Mouse (Mus musculus) MEL (cell line): ENCODE data around the gene Rfx1. TPM values are rescaled to one million over a fixed set of nuclear protein-coding genes. Genes with fewer than 3 reads are reported as not detected.

ENCODE experiments used
- DNase-seq: peaks from one replicate; pipeline ENCODE4 v3.0.0; 2011; ENCODE audit warnings: low read depth, low spot score
- H3K27ac ChIP-seq: 2 replicates; pipeline ENCODE4 v1.5.1; 2012; ENCODE audit warnings: low read depth, mild to moderate bottlenecking, control low read depth, low read length, moderate library complexity; ENCODE audit not compliant: control insufficient read depth
- H3K27me3 ChIP-seq, 2 experiments: fragments of 150-350 bp in 1 of 2; sonication (generic) in 1 of 2; 2 replicates each; pipeline ENCODE4 v1.6.1; 2012; ENCODE audit warnings: low read length in 2 of 2, mild to moderate bottlenecking in 2 of 2, improper control_type of control experiment in 1 of 2, moderate library complexity in 1 of 2; ENCODE audit not compliant: insufficient read depth in 2 of 2, control insufficient read depth in 1 of 2
- H3K36me3 ChIP-seq, 2 experiments: 2 replicates each; pipeline ENCODE4 v1.6.1; 2012 to 2014; ENCODE audit warnings: low read length in 2 of 2, improper control_type of control experiment in 1 of 2, inconsistent platforms in 1 of 2, mild to moderate bottlenecking in 1 of 2; ENCODE audit not compliant: insufficient read depth in 2 of 2, control insufficient read depth in 1 of 2
- H3K4me1 ChIP-seq, 2 experiments: fragments of 150-350 bp in 1 of 2; sonication (generic) in 1 of 2; 2 replicates each; pipeline ENCODE4 v1.6.1; 2012; ENCODE audit warnings: low read length in 2 of 2, improper control_type of control experiment in 1 of 2, mild to moderate bottlenecking in 1 of 2; ENCODE audit not compliant: insufficient read depth in 2 of 2, control insufficient read depth in 1 of 2
- H3K4me3 ChIP-seq, 2 experiments: fragments of 150-350 bp in 1 of 2; sonication (generic) in 1 of 2; 2 replicates each; pipeline ENCODE4 v1.5.1; 2012; ENCODE audit warnings: low read depth in 2 of 2, low read length in 2 of 2, mild to moderate bottlenecking in 2 of 2, moderate library complexity in 2 of 2, control low read depth in 1 of 2, improper control_type of control experiment in 1 of 2; ENCODE audit not compliant: control insufficient read depth in 1 of 2, insufficient read depth in 1 of 2
- H3K79me2 ChIP-seq: 2 replicates; pipeline ENCODE4 v1.6.1; 2012; ENCODE audit warnings: mild to moderate bottlenecking, low read length, moderate library complexity; ENCODE audit not compliant: control insufficient read depth, poor library complexity, insufficient read depth
- H3K9ac ChIP-seq: 2 replicates; pipeline ENCODE4 v1.6.1; 2012; ENCODE audit warnings: low read depth, mild to moderate bottlenecking, control low read depth, low read length, moderate library complexity; ENCODE audit not compliant: control insufficient read depth, poor library complexity, severe bottlenecking
- H3K9me3 ChIP-seq: fragments of 150-350 bp; sonication (generic); replicated peaks from 2 replicates; pipeline ENCODE4 v1.6.1; 2012; ENCODE audit warnings: mild to moderate bottlenecking, low read length, improper control_type of control experiment, moderate library complexity; ENCODE audit not compliant: insufficient read depth
- BHLHE40 ChIP-seq: IDR thresholded peaks from 2 replicates; pipeline ENCODE4 v1.6.1; 2012; ENCODE audit warnings: low read depth, mild to moderate bottlenecking, inconsistent platforms, low read length, improper control_type of control experiment, borderline replicate concordance
- CHD1 ChIP-seq: IDR thresholded peaks from 2 replicates; pipeline ENCODE4 v1.6.1; 2012; ENCODE audit warnings: low read depth, mild to moderate bottlenecking, inconsistent platforms, low read length, improper control_type of control experiment
- CTCF ChIP-seq, 3 experiments: IDR thresholded peaks in 2 of 3; conservative IDR thresholded peaks in 1 of 3; 2 replicates each; pipeline ENCODE4 v1.5.1; 2011 to 2012; ENCODE audit warnings: low read length in 3 of 3, low read depth in 2 of 3, mild to moderate bottlenecking in 2 of 3, improper control_type of control experiment in 1 of 3, inconsistent platforms in 1 of 3, mixed read lengths in 1 of 3, moderate library complexity in 1 of 3; ENCODE audit not compliant: control insufficient read depth in 1 of 3, insufficient read depth in 1 of 3, poor library complexity in 1 of 3, severe bottlenecking in 1 of 3
- E2F4 ChIP-seq: IDR thresholded peaks from 2 replicates; pipeline ENCODE4 v1.6.1; 2011; ENCODE audit warnings: low read depth, low read length, improper control_type of control experiment, borderline replicate concordance
- ELF1 ChIP-seq: IDR thresholded peaks from 2 replicates; pipeline ENCODE4 v1.6.1; 2014; ENCODE audit warnings: low read depth, mild to moderate bottlenecking, inconsistent platforms, low read length, improper control_type of control experiment, moderate library complexity
- GATA1 ChIP-seq: IDR thresholded peaks from 2 replicates; pipeline ENCODE4 v1.6.1; 2011; ENCODE audit warnings: low read depth, low read length, improper control_type of control experiment
- HCFC1 ChIP-seq: IDR thresholded peaks from 2 replicates; pipeline ENCODE4 v1.6.1; 2012; ENCODE audit warnings: low read depth, mild to moderate bottlenecking, inconsistent platforms, low read length, improper control_type of control experiment, moderate library complexity
- KAT2A ChIP-seq: conservative IDR thresholded peaks from 2 replicates; pipeline ENCODE4 v1.6.1; 2012; ENCODE audit warnings: low read depth, low read length, improper control_type of control experiment, inconsistent platforms
- MAX ChIP-seq: IDR thresholded peaks from 2 replicates; pipeline ENCODE4 v1.6.1; 2011; ENCODE audit warnings: low read length, improper control_type of control experiment
- MAZ ChIP-seq: IDR thresholded peaks from 2 replicates; pipeline ENCODE4 v1.6.1; 2012; ENCODE audit warnings: low read depth, mild to moderate bottlenecking, inconsistent platforms, low read length, improper control_type of control experiment
- MEF2A ChIP-seq: IDR thresholded peaks from 2 replicates; pipeline ENCODE4 v1.6.1; 2014; ENCODE audit warnings: low read depth, mild to moderate bottlenecking, inconsistent platforms, low read length, improper control_type of control experiment; ENCODE audit not compliant: poor library complexity, insufficient replicate concordance, severe bottlenecking; ENCODE audit errors: extremely low read depth
- MXI1 ChIP-seq: IDR thresholded peaks from 2 replicates; pipeline ENCODE4 v1.6.1; 2011; ENCODE audit warnings: mild to moderate bottlenecking, low read depth, low read length, improper control_type of control experiment
- MYB ChIP-seq: IDR thresholded peaks from 2 replicates; pipeline ENCODE4 v1.6.1; 2011; ENCODE audit warnings: mild to moderate bottlenecking, low read depth, low read length, improper control_type of control experiment
- MYC ChIP-seq: IDR thresholded peaks from 2 replicates; pipeline ENCODE4 v1.6.1; 2011; ENCODE audit warnings: low read depth, mild to moderate bottlenecking, low read length, improper control_type of control experiment, moderate library complexity
- NELFE ChIP-seq: IDR thresholded peaks from 2 replicates; pipeline ENCODE4 v1.6.1; 2011; ENCODE audit warnings: low read depth, low read length, improper control_type of control experiment
- POLR2AphosphoS2 ChIP-seq: IDR thresholded peaks from 2 replicates; pipeline ENCODE4 v1.6.1; 2011; ENCODE audit warnings: low read length, improper control_type of control experiment
- POLR2AphosphoS5 ChIP-seq: IDR thresholded peaks from 2 replicates; pipeline ENCODE4 v1.6.1; 2012; ENCODE audit warnings: low read depth, borderline replicate concordance, mild to moderate bottlenecking, inconsistent platforms, low read length, moderate library complexity, mixed read lengths
- RAD21 ChIP-seq: IDR thresholded peaks from 2 replicates; pipeline ENCODE4 v1.6.1; 2011; ENCODE audit warnings: mild to moderate bottlenecking, low read depth, low read length, improper control_type of control experiment
- SIN3A ChIP-seq: IDR thresholded peaks from 2 replicates; pipeline ENCODE4 v1.6.1; 2012; ENCODE audit warnings: low read length, improper control_type of control experiment, inconsistent platforms
- SMC3 ChIP-seq: IDR thresholded peaks from 2 replicates; pipeline ENCODE4 v1.6.1; 2011; ENCODE audit warnings: low read depth, low read length, improper control_type of control experiment
- TCF12 ChIP-seq: IDR thresholded peaks from 2 replicates; pipeline ENCODE4 v1.6.1; 2014; ENCODE audit warnings: low read depth, mild to moderate bottlenecking, inconsistent platforms, low read length, improper control_type of control experiment, moderate library complexity
- UBTF ChIP-seq: IDR thresholded peaks from 2 replicates; pipeline ENCODE4 v1.6.1; 2012; ENCODE audit warnings: low read depth, mild to moderate bottlenecking, inconsistent platforms, low read length, improper control_type of control experiment, moderate library complexity, borderline replicate concordance; ENCODE audit not compliant: insufficient read depth
- ZC3H11A ChIP-seq: IDR thresholded peaks from 2 replicates; pipeline ENCODE4 v1.6.1; 2012; ENCODE audit warnings: low read depth, mild to moderate bottlenecking, inconsistent platforms, low read length, improper control_type of control experiment
- ZKSCAN1 ChIP-seq: IDR thresholded peaks from 2 replicates; pipeline ENCODE4 v1.6.1; 2012; ENCODE audit warnings: low read depth, mild to moderate bottlenecking, inconsistent platforms, low read length, improper control_type of control experiment, moderate library complexity
- ZNF384 ChIP-seq: IDR thresholded peaks from 2 replicates; pipeline ENCODE4 v1.6.1; 2012; ENCODE audit warnings: low read depth, mild to moderate bottlenecking, inconsistent platforms, low read length, improper control_type of control experiment
- polyA plus RNA-seq, 2 experiments: library from polyadenylated mRNA; stranded (reverse) in 1 of 2; unstranded in 1 of 2; fragments of >175 nt in 1 of 2; fragments of >200 nt in 1 of 2; gene quantifications; 2 replicates each; pipeline versions ENCODE4 v1.2.1 to v1.2.4; 2012; ENCODE audit warnings: low replicate concordance in 2 of 2, low read depth in 1 of 2; ENCODE audit not compliant: insufficient read length in 2 of 2, insufficient read depth in 1 of 2, missing spikeins in 1 of 2
- total RNA-seq: library from RNA; depleted of rRNA; stranded (reverse); fragments of 300-350 nt; gene quantifications from 2 replicates; pipeline ENCODE4 v1.2.3, GENCODE M21; 2012

Gene Rfx1
- total and polyA plus RNA-seq, 3 experiments: 3.9 to 10.4 TPM; not detected in 1

DNA sequence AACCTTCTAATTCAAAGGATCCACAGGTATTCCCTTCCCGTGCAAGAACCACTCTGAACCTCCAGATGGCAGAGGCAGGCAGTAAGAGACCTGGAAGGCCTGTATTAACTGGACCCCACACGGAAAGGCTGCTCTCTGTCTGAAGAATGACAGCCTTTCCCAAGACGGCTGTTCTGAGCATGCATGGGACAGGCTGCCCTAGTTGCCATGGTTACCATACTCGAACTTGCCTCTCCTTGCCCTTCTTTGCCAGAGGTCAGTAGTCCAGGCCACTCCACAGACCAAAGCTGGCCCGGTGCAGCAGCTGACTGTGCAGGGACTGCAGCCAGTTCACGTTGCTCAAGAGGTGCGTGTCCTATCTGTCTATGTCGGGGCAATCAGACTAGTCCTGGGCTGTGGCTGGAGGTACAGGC is 17.2 kb downstream of the Rfx1 start:
- Histone ChIP-seq H3K4me3 (no peak overlapping the region), H3K4me1 (no peaks in the 10 kb centered on the region), H3K9me3 (no peaks in the 10 kb centered on the region), H3K36me3 (no peaks in the 10 kb centered on the region), H3K9ac (no peak overlapping the region), H3K79me2 (no peaks in the 10 kb centered on the region)
- DNase-seq: no peak
- TF ChIP-seq MAZ (no peak), NELFE (no peak), MYB (no peak), ZNF384 (no peak), CHD1 (no peak), POLR2AphosphoS2 (no peak), GATA1 (no peak), RAD21 (no peak), SIN3A (no peak), MXI1 (no peak), MEF2A (no peak), MYC (no peak), E2F4 (no peak), TCF12 (no peak), ZKSCAN1 (no peak), MAX (no peak), ELF1 (no peak), KAT2A (no peak)
- TF ChIP-seq, all 39 proteins: peak for 0
- Histone ChIP-seq H3K27ac (no peak overlapping the region), H3K27me3 (no peaks in the 10 kb centered on the region)

DNA sequence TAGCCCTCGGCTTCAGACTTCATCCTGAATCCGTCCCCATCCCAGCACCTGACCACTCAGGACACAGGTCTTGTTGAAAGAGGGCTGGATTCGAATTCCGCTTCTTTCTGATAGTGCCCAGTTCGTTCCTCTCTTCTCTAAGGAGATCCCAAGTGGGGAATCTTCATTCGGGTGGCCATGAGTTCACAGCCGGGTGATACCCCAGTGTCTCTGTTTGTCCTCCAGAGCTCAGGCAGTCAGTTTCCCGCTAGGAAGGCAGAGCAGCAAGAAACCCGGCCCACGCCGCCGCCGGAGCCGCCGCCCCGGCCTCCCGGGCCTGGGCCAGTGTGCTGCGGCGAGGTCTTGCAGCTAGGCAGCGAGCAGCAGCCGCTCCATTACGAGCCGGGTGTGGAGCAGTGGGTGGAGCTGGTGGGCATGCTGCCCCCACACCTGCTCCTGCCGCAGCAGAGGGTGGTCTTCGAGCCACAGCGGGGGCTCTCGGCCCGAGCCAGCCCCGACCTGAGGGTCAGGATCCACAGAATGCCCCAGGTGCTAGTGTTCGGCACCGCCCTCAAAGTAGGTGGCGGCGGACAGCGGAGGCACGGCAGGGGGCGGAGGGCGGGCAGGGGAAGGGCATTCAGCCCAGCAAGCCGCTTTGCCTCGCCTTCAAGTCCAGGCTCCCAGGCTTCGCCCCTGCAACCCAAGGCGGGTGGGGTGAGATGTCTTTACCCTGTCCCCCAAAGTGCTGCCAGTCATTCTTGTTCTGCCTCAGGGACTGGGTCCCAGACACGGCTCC is 17.9 kb downstream of the Rfx1 start:
- Histone ChIP-seq H3K27ac (no peak overlapping the region), H3K9me3 (no peaks in the 10 kb centered on the region), H3K9ac (no peak overlapping the region), H3K4me1 (no peaks in the 10 kb centered on the region), H3K79me2 (no peaks in the 10 kb centered on the region), H3K36me3 (no peaks in the 10 kb centered on the region), H3K27me3 (no peaks in the 10 kb centered on the region)
- DNase-seq: no peak
- TF ChIP-seq RAD21: no peak
- no peak for TF ChIP-seq SMC3
- TF ChIP-seq CTCF (IDR thresholded peaks at IDR 0.05 in 2 of 3, conservative IDR thresholded peaks at IDR 0.05 in 1 of 3; ENCODE audit: control insufficient read depth in 1 of 3, insufficient read depth in 1 of 3, low read depth in 2 of 3, low read length in 3 of 3, poor library complexity in 1 of 3, severe bottlenecking in 1 of 3): no peak
- no peak for TF ChIP-seq SIN3A
- no peak for TF ChIP-seq ZNF384
- TF ChIP-seq CHD1: no peak
- no peak for TF ChIP-seq ELF1
- TF ChIP-seq HCFC1: no peak
- no peak for TF ChIP-seq KAT2A
- no peak for TF ChIP-seq ZC3H11A
- TF ChIP-seq UBTF: no peak
- TF ChIP-seq POLR2AphosphoS5: no peak
- TF ChIP-seq GATA1: no peak
- TF ChIP-seq POLR2AphosphoS2: no peak
- no peak for TF ChIP-seq MAZ
- no peak for TF ChIP-seq BHLHE40
- no peak for TF ChIP-seq MXI1
- TF ChIP-seq, all 39 proteins: peak for 0
- no peak overlapping the region for H3K4me3 ChIP-seq
